In the genomic region with DNA sequence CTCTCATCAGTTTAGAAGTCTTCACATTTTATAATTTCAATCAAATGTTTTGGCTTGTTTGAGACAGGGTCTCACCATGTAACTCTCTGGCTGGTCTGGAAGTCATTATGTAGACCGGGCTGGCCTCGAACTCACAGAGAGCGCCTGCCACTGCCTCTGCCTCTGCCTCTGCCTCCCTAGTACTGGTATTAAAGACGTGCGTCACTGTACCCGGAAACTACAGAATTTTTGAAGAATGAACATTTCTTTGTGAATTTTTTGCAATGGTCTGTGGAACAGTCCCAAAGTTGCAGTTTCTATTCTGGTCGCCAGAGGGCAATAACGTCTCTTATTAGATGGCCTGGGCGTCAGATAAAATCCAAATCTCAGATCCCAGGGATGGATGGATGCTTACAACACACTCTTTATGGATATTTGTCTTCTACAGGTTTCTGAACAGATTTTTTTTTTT, we compare ENCODE assay signal across 7 mouse cellular contexts. TPM values are rescaled to one million over a fixed set of nuclear protein-coding genes. Genes with fewer than 3 reads are reported as not detected.
DNase-seq lines count a peak whose midpoint lies in the region; ATAC-seq lines count a peak whose summit lies in the region.

No protein-coding gene starts in this region.

- peak overlapping the region; percentile 43; the same call in 1 of the 2 replicates for H3K9ac ChIP-seq in hindbrain, embryonic 16.5 days (ENCODE audit: low read depth, low read length)

- peak; percentile 88 for DNase-seq in T-cell, adult 2 months (ENCODE audit: low spot score)
- peak; percentile 78 for DNase-seq in cerebellum, adult 18-20 months
- DNase-seq in forelimb bud, embryonic 11.5 days (ENCODE audit: low read depth, low spot score) = peak; percentile 89
- DNase-seq in left cerebral cortex, adult 8-10 months (ENCODE audit: low spot score in 2 of 2) = peak; percentile 53 to 64
- peak; percentile 91 for DNase-seq in skeletal muscle tissue, adult 2 months (ENCODE audit: low read depth, low spot score)

- peak overlapping the region; percentile 88 for H3K27ac ChIP-seq in hindbrain, embryonic 16.5 days (ENCODE audit: low read depth, low read length)

- peak; percentile 31 for ATAC-seq in hindbrain, embryonic 16.5 days

- no peaks in the 10 kb centered on the region for H3K27me3 ChIP-seq in hindbrain, embryonic 16.5 days (replicated peaks; ENCODE audit: control insufficient read depth, insufficient read depth, low read length)
- peaks cover 29% of the 10 kb centered on the region for H3K27me3 ChIP-seq in megakaryocyte, embryonic 14.5 days (replicated peaks)

- H3K4me3 ChIP-seq in hindbrain, embryonic 16.5 days (ENCODE audit: low read length) = peak overlapping the region; percentile 57
- peak overlapping the region; percentile 94 for H3K4me3 ChIP-seq in megakaryocyte, embryonic 14.5 days (replicated peaks)

- H3K4me1 ChIP-seq in hindbrain, embryonic 16.5 days (ENCODE audit: control insufficient read depth, insufficient read depth, low read depth, low read length) = peaks cover 33% of the 10 kb centered on the region
- peaks cover 70% of the 10 kb centered on the region for H3K4me1 ChIP-seq in megakaryocyte, embryonic 14.5 days

- H3K9me3 ChIP-seq in hindbrain, embryonic 16.5 days (ENCODE audit: control insufficient read depth, low read length) = no peaks in the 10 kb centered on the region
- no peaks in the 10 kb centered on the region for H3K9me3 ChIP-seq in megakaryocyte, embryonic 14.5 days

- H3K4me2 ChIP-seq in hindbrain, embryonic 16.5 days (ENCODE audit: low read length) = peak overlapping the region; percentile 74

- no peaks in the 10 kb centered on the region for H3K36me3 ChIP-seq in hindbrain, embryonic 16.5 days (ENCODE audit: control insufficient read depth, insufficient read depth, low read length)
- peaks cover 36% of the 10 kb centered on the region for H3K36me3 ChIP-seq in megakaryocyte, embryonic 14.5 days (replicated peaks; ENCODE audit: low read length)

- under 1% methylated on average over 9 of the region's 9 CpGs for WGBS in hindbrain, embryonic 16.5 days

RNA-seq across cellular contexts. Expression of a gene that starts 0.8 kb away (rescaled TPM):
- 18.8 and 26.7 TPM in 2 replicates for polyA plus RNA-seq in hindbrain, embryonic 16.5 days (2015; fragmentation: Nextera tagmentation; extraction: Ambion mirVana)
- total RNA-seq in left cerebral cortex, adult 8-10 months (2022) = 1 to 10 TPM; 6.2 to 8.4 (median 8.0) TPM
- 13.5 and 26.9 TPM in 2 replicates for polyA plus RNA-seq in megakaryocyte, embryonic 14.5 days (2012; ENCODE audit: insufficient read depth, low replicate concordance)

RNA-seq across cellular contexts. Expression of a gene that starts 6.9 kb away (rescaled TPM):
- 3.9 and 4.0 TPM in 2 replicates for polyA plus RNA-seq in hindbrain, embryonic 16.5 days (2015; fragmentation: Nextera tagmentation; extraction: Ambion mirVana)
- total RNA-seq in left cerebral cortex, adult 8-10 months (2022) = 1 to 10 TPM; 2.1 to 6.1 (median 3.6) TPM
- polyA plus RNA-seq in megakaryocyte, embryonic 14.5 days (2012; ENCODE audit: insufficient read depth, low replicate concordance) = 159 and 225 TPM in 2 replicates

RNA-seq across cellular contexts. Expression of a gene that starts 19.4 kb away (rescaled TPM):
- polyA plus RNA-seq in hindbrain, embryonic 16.5 days (2015; fragmentation: Nextera tagmentation; extraction: Ambion mirVana) = 42.7 and 47.2 TPM in 2 replicates
- 10 to 100 TPM; 13.2 to 17.4 (median 16.3) TPM for total RNA-seq in left cerebral cortex, adult 8-10 months (2022)
- polyA plus RNA-seq in megakaryocyte, embryonic 14.5 days (2012; ENCODE audit: insufficient read depth, low replicate concordance) = 15.2 and 24.0 TPM in 2 replicates

RNA-seq across cellular contexts. Expression of a gene that starts 19.6 kb away (rescaled TPM):
- 89.9 and 102 TPM in 2 replicates for polyA plus RNA-seq in hindbrain, embryonic 16.5 days (2015; fragmentation: Nextera tagmentation; extraction: Ambion mirVana)
- total RNA-seq in left cerebral cortex, adult 8-10 months (2022) = 10 to 100 TPM; 51.1 to 77.7 (median 63.9) TPM
- 38.6 and 78.0 TPM in 2 replicates for polyA plus RNA-seq in megakaryocyte, embryonic 14.5 days (2012; ENCODE audit: insufficient read depth, low replicate concordance)

RNA-seq across cellular contexts. Expression of a gene that starts 22.7 kb away (rescaled TPM):
- 430 and 440 TPM in 2 replicates for polyA plus RNA-seq in hindbrain, embryonic 16.5 days (2015; fragmentation: Nextera tagmentation; extraction: Ambion mirVana)
- 100 to 1,000 TPM; 521 to 591 (median 572) TPM for total RNA-seq in left cerebral cortex, adult 8-10 months (2022)
- polyA plus RNA-seq in megakaryocyte, embryonic 14.5 days (2012; ENCODE audit: insufficient read depth, low replicate concordance) = 495 and 2,789 TPM in 2 replicates

Comparison
In these comparisons a context has a peak if more than half of its experiments do, and no peak if none do; other contexts are left out.
1. Peak in every context shown above with its lines: DNase-seq, ATAC-seq, H3K4me3 ChIP-seq and H3K27ac ChIP-seq.
2. RNA of a gene that starts 6.9 kb away (polyA plus RNA-seq): 159 to 225 TPM in megakaryocyte, embryonic 14.5 days; 3.9 to 4.0 TPM in hindbrain, embryonic 16.5 days; every median in the first group is over 10 times any median in the second.